Mouse (Mus musculus) lung, embryonic 16.5 days (tissue): ENCODE measurements around the gene Baiap2l1. TPM values are rescaled to one million over a fixed set of nuclear protein-coding genes. Genes with fewer than 3 reads are reported as not detected.
A peak's percentile ranks its signal among the peaks of the same experiment; 100 is the strongest.

Source experiments
- ATAC-seq: fragments of 200-750 bp; cut with Nextera tagmentation; 2 replicates; pipeline ENCODE4 v1.8.0; 2017; ENCODE audit warnings: low read depth, mild to moderate bottlenecking, moderate library complexity
- H3K27ac ChIP-seq: fragments of 300-500 bp; sonication (generic); 2 replicates; pipeline ENCODE4 v1.5.1; 2014; ENCODE audit warnings: mild to moderate bottlenecking, control low read depth, low read length
- H3K27me3 ChIP-seq: fragments of 300-500 bp; sonication (generic); 2 replicates; pipeline ENCODE4 v1.6.1; 2014; ENCODE audit warnings: low read depth, low read length, mixed read lengths; ENCODE audit not compliant: control insufficient read depth, insufficient read depth
- H3K36me3 ChIP-seq: fragments of 300-500 bp; sonication (generic); 2 replicates; pipeline ENCODE4 v1.6.1; 2014; ENCODE audit warnings: low read length; ENCODE audit not compliant: control insufficient read depth, insufficient read depth
- H3K4me1 ChIP-seq: fragments of 300-500 bp; sonication (generic); replicated peaks from 2 replicates; pipeline ENCODE4 v1.6.1; 2014; ENCODE audit warnings: low read length, mixed read lengths; ENCODE audit not compliant: control insufficient read depth, insufficient read depth
- H3K4me2 ChIP-seq: fragments of 300-500 bp; sonication (generic); 2 replicates; pipeline ENCODE4 v1.6.1; 2014; ENCODE audit warnings: low read depth, low read length, control low read depth
- H3K4me3 ChIP-seq: fragments of 300-500 bp; sonication (generic); 2 replicates; pipeline ENCODE4 v1.5.1; 2014; ENCODE audit warnings: mild to moderate bottlenecking, low read length, control low read depth
- H3K9ac ChIP-seq: fragments of 300-500 bp; sonication (generic); 2 replicates; pipeline ENCODE4 v1.6.1; 2014; ENCODE audit warnings: low read length, control low read depth
- H3K9me3 ChIP-seq: fragments of 300-500 bp; sonication (generic); 2 replicates; pipeline ENCODE4 v1.6.1; 2016; ENCODE audit warnings: low read length; ENCODE audit not compliant: control insufficient read depth
- WGBS: fragments of 180-500 bp; shearing (Covaris S2); extraction: QIAGEN DNeasy Blood & Tissue Kit; methylation state at CpG from one replicate; pipeline ENCODE4 v1.1.7; 2014; 5-methylcytosine and 5-hydroxymethylcytosine counted together
- polyA plus RNA-seq: library from polyadenylated mRNA; unstranded; fragments of >200 nt; fragmentation: Nextera tagmentation; extraction: Ambion mirVana; gene quantifications from 2 replicates; pipeline ENCODE4 v1.2.1, GENCODE M21; 2015

The Baiap2l1 gene
- polyA plus RNA-seq, 1 experiment from 2014 or later = 12.2 TPM

DNA sequence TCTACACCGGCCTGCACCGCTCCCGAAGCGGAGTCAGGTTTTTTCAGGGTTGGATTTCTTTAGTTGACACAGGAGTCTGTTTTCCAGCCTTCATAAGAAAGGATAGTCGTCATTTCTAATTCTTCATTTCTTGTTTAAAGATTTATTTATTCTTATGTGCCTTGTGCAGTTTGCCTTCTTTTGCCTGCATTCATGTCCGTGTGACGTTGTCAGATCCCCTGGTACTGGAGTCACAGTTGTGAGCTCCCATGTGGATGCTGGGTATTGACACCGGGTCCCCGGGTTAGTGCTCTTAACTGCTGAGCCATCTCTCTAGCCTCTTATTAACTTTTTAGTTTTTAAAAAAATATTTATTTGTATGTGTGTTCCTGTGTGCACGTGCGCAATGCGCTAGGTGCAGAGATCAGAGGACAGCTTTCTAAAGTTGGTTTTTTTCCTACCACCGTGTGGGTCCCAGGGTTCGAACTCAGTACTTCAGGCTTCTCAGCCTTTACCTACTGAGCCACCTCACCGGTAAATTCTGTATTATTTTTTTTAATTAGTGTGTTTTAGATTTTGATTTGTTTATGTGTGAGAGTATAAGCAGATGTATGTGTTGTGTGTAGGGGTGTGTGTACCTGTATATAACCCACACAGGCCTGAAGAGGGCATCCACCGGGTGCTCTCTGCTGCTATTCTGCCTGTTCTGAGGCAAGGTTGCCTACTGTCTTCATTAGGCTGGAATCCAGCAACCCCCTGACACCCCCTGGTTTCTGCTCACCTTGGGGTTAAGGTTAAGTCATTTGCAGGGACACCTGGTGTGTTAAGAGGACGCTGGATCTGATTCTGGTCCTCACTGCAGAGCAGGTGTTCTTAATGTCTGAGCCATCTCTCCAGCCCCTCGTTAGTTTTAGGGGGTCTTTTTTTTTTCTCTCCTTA, 133.8 kb downstream of the Baiap2l1 start:
- H3K4me1 ChIP-seq = peaks cover 11% of the 10 kb centered on the region
- H3K4me3 ChIP-seq = peak overlapping the region; percentile 89
- H3K4me2 ChIP-seq = peak overlapping the region; percentile 84
- peak overlapping the region; percentile 84 for H3K9ac ChIP-seq
- WGBS = 23% methylated on average over 18 of the region's 18 CpGs
- no peaks in the 10 kb centered on the region for H3K27me3 ChIP-seq
- no peak for ATAC-seq
- H3K36me3 ChIP-seq = no peaks in the 10 kb centered on the region
- H3K27ac ChIP-seq = peak overlapping the region; percentile 84
- no peaks in the 10 kb centered on the region for H3K9me3 ChIP-seq

DNA sequence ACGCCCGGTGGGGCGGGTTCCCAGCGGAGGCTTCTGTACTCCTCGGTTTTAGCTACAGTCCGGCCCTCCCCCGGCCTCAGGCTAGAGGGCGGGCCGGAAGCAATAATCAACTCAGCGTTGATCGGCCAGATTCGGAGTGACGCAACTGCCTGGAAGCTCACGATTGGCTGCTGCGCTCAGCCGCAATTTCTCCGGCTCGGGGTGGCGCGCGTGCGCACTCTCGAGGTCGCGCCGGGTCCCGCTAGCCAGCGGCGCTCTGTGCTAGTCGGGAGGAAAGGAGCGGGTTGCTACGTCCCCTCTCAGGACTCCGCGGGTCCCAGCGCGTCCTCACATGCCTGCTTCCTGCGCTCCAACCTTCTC, 134.4 kb downstream of the Baiap2l1 start, which contains the start of gene Tecpr1:
Gene Tecpr1, minus strand, starts transcription at position 113 of the 360 bp plus-strand sequence.
- Histone ChIP-seq H3K27me3 (no peaks in the 10 kb centered on the region), H3K36me3 (no peaks in the 10 kb centered on the region), H3K9me3 (no peaks in the 10 kb centered on the region), H3K4me2 (peak within 1 kb of the TSS; percentile 84), H3K4me1 (peaks cover 11% of the 10 kb centered on the region), H3K4me3 (peak within 1 kb of the TSS; percentile 89), H3K9ac (peak within 1 kb of the TSS; percentile 84), H3K27ac (peak within 1 kb of the TSS; percentile 84)
- peak; percentile 98 for ATAC-seq
- 0% methylated on average over 37 of the region's 37 CpGs for WGBS

DNA sequence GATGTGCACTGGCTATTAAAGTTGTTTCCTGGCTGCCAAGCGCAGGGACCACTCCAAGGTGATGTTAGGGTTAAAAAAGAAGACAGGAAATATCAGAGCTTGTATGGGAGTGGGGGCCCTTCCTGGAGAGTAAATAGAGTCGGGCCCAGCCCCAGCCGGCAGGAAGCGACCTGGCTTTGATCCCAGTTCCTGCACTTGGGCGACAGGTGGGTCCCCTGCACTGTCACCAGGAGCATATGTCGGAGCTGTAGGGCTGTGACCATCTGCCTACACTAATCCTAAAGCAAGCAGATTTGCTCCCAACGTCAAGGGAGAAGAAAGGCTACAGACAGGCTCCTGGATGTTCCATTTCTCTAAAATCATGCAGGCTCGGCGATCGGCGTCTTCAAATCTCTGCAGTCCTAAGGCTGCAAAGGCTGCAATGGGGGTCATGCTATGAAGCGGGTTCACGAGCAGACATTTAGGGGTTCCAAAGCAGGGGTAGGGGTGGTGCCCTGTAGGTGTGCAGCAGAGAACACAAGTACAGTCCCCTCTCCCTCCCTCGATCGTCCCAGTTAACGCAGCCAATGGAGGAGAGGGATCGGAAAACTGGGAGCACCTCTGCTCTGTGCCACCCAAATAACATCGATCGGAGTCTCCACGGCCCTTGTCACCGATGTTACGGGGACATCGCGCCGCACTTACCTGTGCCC, 135.0 kb downstream of the Baiap2l1 start:
- Histone ChIP-seq H3K4me3 (peak overlapping the region; percentile 89), H3K9ac (peak overlapping the region; percentile 84), H3K27ac (peak overlapping the region; percentile 84), H3K4me1 (peaks cover 11% of the 10 kb centered on the region), H3K4me2 (peak overlapping the region; percentile 84), H3K9me3 (no peaks in the 10 kb centered on the region), H3K27me3 (no peaks in the 10 kb centered on the region), H3K36me3 (no peaks in the 10 kb centered on the region)
- under 1% methylated on average over 25 of the region's 25 CpGs for WGBS
- peak; percentile 64 for ATAC-seq

DNA sequence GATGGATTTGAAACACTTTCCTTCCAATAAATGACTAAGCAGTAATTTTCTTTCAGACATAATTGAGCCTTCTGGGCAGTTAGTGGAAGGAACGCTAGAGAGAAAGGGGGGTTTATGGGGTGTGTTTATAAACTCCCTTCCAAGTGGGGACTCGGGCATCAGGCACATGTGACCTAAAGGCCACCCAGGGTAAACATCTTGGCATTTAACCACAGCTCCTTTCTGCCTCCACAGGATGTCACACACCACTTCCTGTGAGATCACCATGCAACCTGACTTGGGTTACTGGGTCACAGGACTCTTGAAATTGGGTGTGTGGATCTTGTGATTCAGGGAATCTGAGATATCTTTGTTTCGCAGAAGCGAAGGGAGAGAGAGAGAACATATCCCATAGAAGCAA, 136.6 kb downstream of the Baiap2l1 start:
- 56% methylated on average over 4 of the region's 4 CpGs for WGBS
- Histone ChIP-seq H3K4me3 (no peak overlapping the region), H3K27ac (no peak overlapping the region), H3K27me3 (no peaks in the 10 kb centered on the region), H3K9me3 (no peaks in the 10 kb centered on the region), H3K36me3 (0 out of 2 replicates have a peak, but pooled peaks cover 2% of the 10 kb centered on the region), H3K4me1 (peaks cover 11% of the 10 kb centered on the region), H3K4me2 (no peak overlapping the region; the same call in 1 of the 2 replicates), H3K9ac (no peak overlapping the region)
- ATAC-seq = no peak

DNA sequence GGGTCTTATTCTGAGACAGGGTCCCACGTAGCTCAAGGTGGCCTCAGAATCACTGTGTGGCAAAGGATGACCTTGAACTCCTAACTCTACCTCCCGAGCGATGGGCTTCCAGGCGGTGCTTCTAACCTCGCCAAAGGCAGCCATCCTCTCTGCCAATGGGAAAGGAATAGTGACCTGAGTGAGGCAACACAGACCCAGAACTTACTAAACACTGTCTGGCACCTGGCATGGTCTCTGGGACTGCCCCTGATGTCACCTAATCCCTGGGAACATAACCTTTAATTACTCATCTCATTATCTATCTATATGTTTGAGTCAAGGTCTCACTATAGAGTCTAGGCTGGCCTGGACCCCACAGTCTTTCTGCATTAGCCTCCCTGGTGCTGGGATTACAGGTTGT, 138.0 kb downstream of the Baiap2l1 start:
- H3K9me3 ChIP-seq = no peaks in the 10 kb centered on the region
- no peak for ATAC-seq
- 91% methylated on average over 5 of the region's 5 CpGs for WGBS
- H3K9ac ChIP-seq = no peak overlapping the region
- H3K36me3 ChIP-seq = 0 out of 2 replicates have a peak, but pooled peaks cover 2% of the 10 kb centered on the region
- H3K27me3 ChIP-seq = no peaks in the 10 kb centered on the region
- peaks cover 11% of the 10 kb centered on the region for H3K4me1 ChIP-seq
- H3K27ac ChIP-seq = no peak overlapping the region
- H3K4me3 ChIP-seq = no peak overlapping the region
- no peak overlapping the region for H3K4me2 ChIP-seq

DNA sequence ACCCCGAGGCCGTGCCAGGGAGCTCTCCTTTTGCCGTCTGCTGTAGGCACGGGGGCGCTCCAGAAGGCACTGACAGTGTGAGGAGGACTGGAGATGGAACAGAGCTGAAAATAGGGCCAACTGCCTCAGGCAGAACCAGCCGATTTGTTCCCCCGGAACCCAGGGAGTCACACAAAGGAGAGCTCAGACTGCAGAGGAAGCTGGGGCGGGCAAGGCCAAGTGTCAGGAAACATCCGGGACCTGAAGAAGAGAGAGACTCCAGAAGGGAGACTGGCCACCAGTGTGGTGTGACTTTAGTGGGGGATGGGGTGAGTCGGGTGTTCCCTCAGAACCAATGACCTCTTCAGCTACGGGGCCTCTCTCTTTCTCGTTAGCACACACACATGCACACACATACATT, 138.6 kb downstream of the Baiap2l1 start:
- WGBS = 73% methylated on average over 12 of the region's 12 CpGs
- no peak for ATAC-seq
- H3K4me2 ChIP-seq = no peak overlapping the region
- H3K9ac ChIP-seq = no peak overlapping the region
- 0 out of 2 replicates have a peak, but pooled peaks cover 2% of the 10 kb centered on the region for H3K36me3 ChIP-seq
- no peaks in the 10 kb centered on the region for H3K9me3 ChIP-seq
- H3K4me1 ChIP-seq = peaks cover 11% of the 10 kb centered on the region
- no peak overlapping the region for H3K4me3 ChIP-seq
- H3K27ac ChIP-seq = 0 out of 2 replicates have a peak overlapping the region, but pooled peaks have one; percentile 37
- H3K27me3 ChIP-seq = no peaks in the 10 kb centered on the region

DNA sequence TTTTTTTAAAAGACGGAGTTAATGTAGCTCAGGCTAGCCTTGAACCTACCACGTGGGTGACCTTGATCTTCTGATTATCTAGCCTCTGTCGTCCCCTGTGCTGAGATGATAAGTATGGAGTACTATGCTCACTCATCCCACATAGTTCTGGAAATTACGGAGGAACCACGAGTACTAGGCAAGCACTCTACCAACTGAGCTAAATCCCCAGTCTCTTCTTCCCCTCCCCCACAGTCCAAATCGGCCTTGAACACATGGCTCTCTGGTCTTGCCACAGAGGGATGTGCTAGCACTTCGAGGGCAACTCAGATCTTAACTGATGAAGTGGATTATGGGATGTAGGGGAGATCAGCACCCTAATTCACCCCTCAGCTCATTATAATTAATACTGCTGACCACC, 139.9 kb downstream of the Baiap2l1 start:
- H3K4me3 ChIP-seq = no peak overlapping the region
- H3K27me3 ChIP-seq = no peaks in the 10 kb centered on the region
- H3K27ac ChIP-seq = no peak overlapping the region
- H3K4me2 ChIP-seq = no peak overlapping the region
- H3K9me3 ChIP-seq = no peaks in the 10 kb centered on the region
- ATAC-seq = no peak
- WGBS = 86% methylated on average over 7 of the region's 7 CpGs
- H3K9ac ChIP-seq = no peak overlapping the region
- peaks cover 6% of the 10 kb centered on the region; the same call in 1 of the 2 replicates for H3K36me3 ChIP-seq
- peaks cover 9% of the 10 kb centered on the region for H3K4me1 ChIP-seq

- H3K4me1 ChIP-seq = no peaks in the 10 kb centered on the region
- 87% methylated on average over 2 of the region's 2 CpGs for WGBS
- no peak overlapping the region for H3K4me2 ChIP-seq
- no peaks in the 10 kb centered on the region for H3K9me3 ChIP-seq
- peaks cover 6% of the 10 kb centered on the region; the same call in 1 of the 2 replicates for H3K36me3 ChIP-seq
- no peak for ATAC-seq
- no peak overlapping the region for H3K9ac ChIP-seq
- no peak overlapping the region for H3K4me3 ChIP-seq
- H3K27me3 ChIP-seq = no peaks in the 10 kb centered on the region
- no peak overlapping the region for H3K27ac ChIP-seq
Measured at GRCm38 (mm10) chr5:144215992-144216391, 141.9 kb downstream of the Baiap2l1 start.
